Mouse (Mus musculus): Measurements from ENCODE around the gene Dab2ip.
A peak's percentile ranks its signal among the peaks of the same experiment; 100 is the strongest.

GRCm38 (mm10) chr2:35649708-35650107 lies 91.6 kb downstream of the Dab2ip start:
- no peak for TF ChIP-seq POLR2AphosphoS5 (IDR thresholded peaks at IDR 0.05; ENCODE audit: insufficient replicate concordance, low read depth, low read length)
- peak; percentile 46; the same call in 1 of the 2 replicates for TF ChIP-seq CTCF (IDR thresholded peaks at IDR 0.05; ENCODE audit: low read depth, low read length)
- TF ChIP-seq GATA1 (IDR thresholded peaks at IDR 0.05; ENCODE audit: borderline replicate concordance, low read length): no peak

Measured in G1E (cell line).